Mouse (Mus musculus) spleen, embryonic (tissue): ENCODE data around the gene Dek.

Source experiments
- CTCF ChIA-PET: fragments of 350-600 bp; sonication (Branson Sonifier 250); formaldehyde crosslinking; loops from one replicate; lab custom pipeline; 2022; lab: Charles Lee

The Dek gene

GRCm38 (mm10) chr13:47056781-47057180, 49.2 kb downstream of the Dek start:
- CTCF ChIA-PET, result no interaction called here

GRCm38 (mm10) chr13:47056126-47056525, 49.9 kb downstream of the Dek start:
- CTCF ChIA-PET, result no interaction called here

- CTCF ChIA-PET, result no interaction called here
Observed at GRCm38 (mm10) chr13:47053971-47054370, 52.0 kb downstream of the Dek start.

DNA sequence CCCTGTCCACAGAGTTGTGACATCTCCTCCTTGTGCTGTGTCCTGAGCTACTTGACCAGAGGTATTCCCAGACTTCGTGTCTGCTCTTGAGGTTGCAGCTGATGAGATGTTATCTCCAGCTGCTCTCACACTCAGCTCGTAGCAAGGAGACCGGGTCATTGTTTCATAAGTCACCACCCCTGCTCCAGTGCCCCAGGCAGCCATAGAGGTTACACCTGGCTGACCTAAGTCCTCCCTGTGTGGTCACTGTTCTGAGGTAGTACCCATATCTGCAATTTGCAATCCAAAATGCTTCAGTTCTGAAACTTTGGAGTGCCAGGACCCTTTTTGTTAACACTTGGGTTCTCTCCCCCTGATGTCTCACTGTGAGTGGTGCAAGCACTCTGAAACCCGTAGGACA, 56.0 kb downstream of the Dek start:
- CTCF ChIA-PET, result no interaction called here

DNA sequence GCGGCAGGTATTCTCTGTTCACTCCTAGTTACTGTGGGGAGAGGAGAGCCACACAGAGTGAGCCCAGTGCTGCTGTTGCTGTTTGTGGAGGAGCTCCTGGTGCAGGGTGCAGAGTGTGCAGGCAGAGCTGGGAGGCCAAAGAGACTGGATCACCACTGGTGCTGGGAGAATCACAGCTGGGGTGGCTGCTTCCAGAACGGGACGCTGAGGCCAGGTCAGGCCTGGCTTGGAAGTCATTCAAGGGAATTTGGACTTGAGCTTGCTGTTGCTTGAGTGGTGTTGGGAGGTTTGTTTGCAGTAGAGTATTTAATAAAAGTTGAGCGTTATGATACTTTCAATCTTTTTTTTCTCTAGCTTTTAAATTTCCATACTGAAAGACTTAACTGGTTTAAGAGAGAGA, 58.0 kb downstream of the Dek start:
- CTCF ChIA-PET, result no interaction called here

DNA sequence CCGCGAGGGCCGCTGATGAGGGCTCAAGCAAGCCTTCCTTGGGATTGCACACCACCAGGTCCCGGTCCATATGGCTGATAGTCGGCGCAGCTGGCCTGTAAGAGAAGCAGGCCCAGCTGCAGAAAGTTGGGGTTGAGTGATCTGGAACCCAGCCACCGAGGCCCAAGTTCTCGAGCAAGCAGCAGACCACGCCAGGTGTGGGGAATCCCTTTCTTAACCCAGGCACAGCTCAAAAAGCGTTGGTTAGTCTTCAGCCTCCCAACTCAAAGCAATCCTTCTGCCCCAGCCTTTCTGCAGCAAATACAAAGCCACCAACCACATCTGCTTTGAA, 61.4 kb downstream of the Dek start, which contains the start of gene Tpmt:
Gene Tpmt (minus strand): TSS at position 121 of the 331 bp plus-strand sequence.
- CTCF ChIA-PET, result no interaction called here

GRCm38 (mm10) chr13:47043833-47044616, 62.0 kb downstream of the Dek start:
- CTCF ChIA-PET, result interaction anchor here (0.5 kb wide), 1 partner anchor 14 kb away, joined by 13 read pairs; no protein-coding TSS in a partner anchor

DNA sequence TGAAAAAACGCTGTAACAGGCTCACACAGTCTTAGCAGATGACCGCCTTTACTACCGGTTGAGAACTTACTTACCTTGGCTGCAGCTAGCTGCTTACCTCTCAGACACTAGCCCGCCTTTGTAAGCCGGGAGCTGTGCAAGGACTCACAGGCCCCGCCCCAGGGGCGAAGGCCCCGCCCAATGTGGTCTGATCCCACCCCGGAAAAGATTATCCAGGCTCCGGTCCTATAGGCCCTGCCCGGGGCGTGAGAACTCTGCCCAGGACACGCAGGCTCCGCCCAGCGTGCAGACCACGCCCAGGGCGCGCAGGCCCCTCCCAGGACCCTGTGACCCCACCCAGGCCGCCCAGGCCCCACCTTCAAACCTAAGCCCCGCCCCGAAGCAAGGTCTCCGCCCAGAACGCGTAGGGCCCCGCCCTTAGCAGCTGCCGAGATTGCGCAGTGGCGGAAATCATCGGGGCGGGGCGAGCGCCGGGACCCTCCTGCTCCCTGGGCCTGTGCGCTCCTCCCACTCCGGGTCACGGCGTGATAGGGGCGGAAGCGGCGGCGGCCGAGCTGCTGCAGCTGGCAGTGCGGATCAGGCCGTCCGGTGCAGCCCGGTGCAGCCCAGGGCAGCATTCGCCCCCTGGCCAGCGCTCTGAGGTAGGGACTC, 62.8 kb downstream of the Dek start, which contains the start of gene Kdm1b:
Gene Kdm1b (plus strand): TSS at position 470 of the 651 bp plus-strand sequence.
- CTCF ChIA-PET, result no interaction called here

- CTCF ChIA-PET, result no interaction called here
Observed at GRCm38 (mm10) chr13:47042024-47042633, 63.9 kb downstream of the Dek start.

- CTCF ChIA-PET, result no interaction called here
Observed at GRCm38 (mm10) chr13:47040061-47040460, 65.9 kb downstream of the Dek start.

GRCm38 (mm10) chr13:47037946-47038345, 68.1 kb downstream of the Dek start:
- CTCF ChIA-PET, result no interaction called here
